Mouse (Mus musculus): ENCODE results near the gene Plekhg6.

The Plekhg6 gene

GRCm38 (mm10) chr6:125321114-125321855, 59.3 kb downstream of the Plekhg6 start:
- DNase-seq = peak in 1 of 2 experiments; percentile 31

GRCm38 (mm10) chr6:125320323-125320722, 60.3 kb downstream of the Plekhg6 start, which contains the start of gene Scnn1a:
Gene Scnn1a, plus strand, starts transcription at chr6:125320659.
- DNase-seq = no peak

GRCm38 (mm10) chr6:125319919-125320296, 60.7 kb downstream of the Plekhg6 start:
- DNase-seq = no peak

- no peak for DNase-seq
Measured at GRCm38 (mm10) chr6:125318981-125319918, 61.3 kb downstream of the Plekhg6 start.

DNA sequence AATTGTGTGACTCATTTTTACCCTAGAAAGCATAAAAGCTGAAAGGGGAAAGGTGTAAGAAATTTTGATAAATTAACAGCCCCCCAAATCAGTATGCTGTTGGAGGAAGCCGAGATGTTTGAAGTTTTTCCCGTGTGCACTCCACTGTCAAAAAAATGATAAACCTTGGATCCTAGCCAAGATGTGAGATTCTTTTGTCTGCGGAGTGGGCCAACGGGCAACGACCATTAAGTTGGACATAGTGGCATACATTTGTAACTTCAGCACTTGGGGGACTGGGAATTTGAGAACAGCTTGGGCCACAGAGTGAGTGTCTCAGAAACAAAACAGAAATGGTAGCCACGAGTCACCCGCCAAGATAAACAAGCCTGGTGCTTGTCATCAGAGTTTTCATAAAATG, 63.5 kb downstream of the Plekhg6 start:
- DNase-seq = no peak

GRCm38 (mm10) chr6:125314746-125315145, 65.8 kb downstream of the Plekhg6 start:
- DNase-seq = no peak

GRCm38 (mm10) chr6:125314231-125314563, 66.4 kb downstream of the Plekhg6 start:
- DNase-seq = no peak

DNA sequence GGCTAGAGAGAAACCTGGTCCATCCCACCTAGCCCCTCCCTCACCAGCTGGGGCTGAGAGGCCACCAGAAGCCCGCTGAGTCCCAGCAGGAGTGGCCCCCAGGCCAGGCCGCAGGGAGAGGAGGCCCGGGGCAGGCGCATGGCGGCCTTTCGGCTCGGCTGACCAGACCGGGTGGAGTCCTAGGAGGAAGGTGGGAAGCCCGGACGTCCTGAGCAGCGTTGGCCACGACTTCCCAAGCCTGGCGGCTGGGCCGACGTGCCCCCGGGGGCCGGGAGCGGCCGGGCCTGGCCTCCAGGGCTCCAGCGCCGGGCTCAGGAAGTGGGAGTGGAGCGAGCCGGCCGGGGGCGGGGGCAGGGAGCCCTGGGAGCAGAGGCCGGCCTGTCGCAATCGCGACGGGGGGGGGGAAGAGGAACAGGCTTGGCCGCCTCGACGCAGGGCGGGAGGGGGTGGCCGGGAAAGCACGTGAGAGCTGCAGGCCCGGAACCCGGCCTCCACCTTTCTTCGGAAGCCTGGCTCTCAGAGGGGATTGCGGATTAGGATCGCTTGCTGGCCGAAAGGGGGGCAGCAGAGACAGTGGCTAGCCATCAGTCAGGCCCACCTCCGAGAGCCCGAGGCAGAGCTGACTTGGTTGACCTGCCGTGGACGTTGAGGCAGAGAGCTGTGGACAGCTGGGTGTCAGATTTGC, 66.9 kb downstream of the Plekhg6 start, which contains the start of gene Ltbr:
Ltbr (minus strand) TSS at position 340 of the 685 bp plus-strand sequence.
- peak; percentile 70 to 77 for DNase-seq
